Mouse (Mus musculus): ENCODE results near the gene Gpatch11. TPM values are rescaled to one million over a fixed set of nuclear protein-coding genes. Genes with fewer than 3 reads are reported as not detected.
A peak's percentile ranks its signal among the peaks of the same experiment; 100 is the strongest.

Gene Gpatch11
- polyA plus RNA-seq, 1 experiment = 6.2 TPM

- whole genome bisulfite sequencing = 89% methylated on average over 6 of the region's 6 CpGs
- peaks cover 25% of the 10 kb centered on the region for H3K36me3 ChIP-seq (ENCODE audit: control insufficient read depth, insufficient read depth, low read length)
- H3K27me3 ChIP-seq (ENCODE audit: control insufficient read depth, insufficient read depth, low read length) = no peaks in the 10 kb centered on the region
- no peak overlapping the region for H3K27ac ChIP-seq (ENCODE audit: insufficient read depth, low read length)
- TF ChIP-seq CTCF (IDR thresholded peaks at IDR 0.05; ENCODE audit: extremely low read depth, insufficient read depth, insufficient read length, insufficient replicate concordance) = no peak
- no peak for TF ChIP-seq POLR2A (IDR thresholded peaks at IDR 0.05; ENCODE audit: low read depth, low read length)
- no peaks in the 10 kb centered on the region for H3K4me1 ChIP-seq (ENCODE audit: control insufficient read depth, insufficient read depth, insufficient read length)
- H3K4me3 ChIP-seq (ENCODE audit: extremely low read depth, insufficient read depth, insufficient read length) = no peak overlapping the region
- DNase-seq (ENCODE audit: low read depth in 1 of 2, low spot score in 2 of 2) = no peak
Observed at GRCm38 (mm10) chr17:78873886-78874285, 38.5 kb downstream of the Gpatch11 start.

GRCm38 (mm10) chr17:78881878-78882304 is 46.5 kb downstream of the Gpatch11 start:
- WGBS = 3% methylated on average over 6 of the region's 7 CpGs
- Histone ChIP-seq H3K4me3 (ENCODE audit: extremely low read depth, insufficient read depth, insufficient read length) (peak overlapping the region; percentile 79), H3K4me1 (ENCODE audit: control insufficient read depth, insufficient read depth, insufficient read length) (peaks cover 2% of the 10 kb centered on the region; the same call in 1 of the 2 replicates), H3K36me3 (ENCODE audit: control insufficient read depth, insufficient read depth, low read length) (peaks cover 7% of the 10 kb centered on the region), H3K27ac (ENCODE audit: insufficient read depth, low read length) (peak overlapping the region; percentile 48), H3K27me3 (ENCODE audit: control insufficient read depth, insufficient read depth, low read length) (no peaks in the 10 kb centered on the region)
- TF ChIP-seq CTCF (IDR thresholded peaks at IDR 0.05; ENCODE audit: extremely low read depth, insufficient read depth, insufficient read length, insufficient replicate concordance) (no peak), POLR2A (IDR thresholded peaks at IDR 0.05; ENCODE audit: low read depth, low read length) (no peak)
- peak in 1 of 2 experiments; percentile 9 for DNase-seq (ENCODE audit: low read depth in 1 of 2, low spot score in 2 of 2)

GRCm38 (mm10) chr17:78882401-78883112 is 47.2 kb downstream of the Gpatch11 start, which contains the start of gene Eif2ak2:
Eif2ak2 (minus strand) TSS chr17:78882573.
- TF ChIP-seq CTCF (IDR thresholded peaks at IDR 0.05; ENCODE audit: extremely low read depth, insufficient read depth, insufficient read length, insufficient replicate concordance) (no peak), POLR2A (IDR thresholded peaks at IDR 0.05; ENCODE audit: low read depth, low read length) (no peak)
- H3K4me1 ChIP-seq (ENCODE audit: control insufficient read depth, insufficient read depth, insufficient read length) = peaks cover 2% of the 10 kb centered on the region; the same call in 1 of the 2 replicates
- peak within 1 kb of the TSS; percentile 79 for H3K4me3 ChIP-seq (ENCODE audit: extremely low read depth, insufficient read depth, insufficient read length)
- no peaks in the 10 kb centered on the region for H3K27me3 ChIP-seq (ENCODE audit: control insufficient read depth, insufficient read depth, low read length)
- H3K36me3 ChIP-seq (ENCODE audit: control insufficient read depth, insufficient read depth, low read length) = peaks cover 7% of the 10 kb centered on the region
- peak within 1 kb of the TSS; percentile 48 for H3K27ac ChIP-seq (ENCODE audit: insufficient read depth, low read length)
- WGBS = 2% methylated on average over 28 of the region's 28 CpGs
- DNase-seq (ENCODE audit: low read depth in 1 of 2, low spot score in 2 of 2) = peak in 1 of 2 experiments; percentile 72

- peaks cover 2% of the 10 kb centered on the region; the same call in 1 of the 2 replicates for H3K4me1 ChIP-seq (ENCODE audit: control insufficient read depth, insufficient read depth, insufficient read length)
- H3K27ac ChIP-seq (ENCODE audit: insufficient read depth, low read length) = no peak overlapping the region
- 93% methylated on average over 4 of the region's 4 CpGs for WGBS
- no peak for DNase-seq (ENCODE audit: low read depth in 1 of 2, low spot score in 2 of 2)
- peaks cover under 1% of the 10 kb centered on the region; the same call in 1 of the 2 replicates for H3K36me3 ChIP-seq (ENCODE audit: control insufficient read depth, insufficient read depth, low read length)
- H3K27me3 ChIP-seq (ENCODE audit: control insufficient read depth, insufficient read depth, low read length) = no peaks in the 10 kb centered on the region
- no peak overlapping the region for H3K4me3 ChIP-seq (ENCODE audit: extremely low read depth, insufficient read depth, insufficient read length)
- TF ChIP-seq CTCF (IDR thresholded peaks at IDR 0.05; ENCODE audit: extremely low read depth, insufficient read depth, insufficient read length, insufficient replicate concordance) (no peak), POLR2A (IDR thresholded peaks at IDR 0.05; ENCODE audit: low read depth, low read length) (no peak)
Observed at GRCm38 (mm10) chr17:78883291-78883690, 47.9 kb downstream of the Gpatch11 start.

DNA sequence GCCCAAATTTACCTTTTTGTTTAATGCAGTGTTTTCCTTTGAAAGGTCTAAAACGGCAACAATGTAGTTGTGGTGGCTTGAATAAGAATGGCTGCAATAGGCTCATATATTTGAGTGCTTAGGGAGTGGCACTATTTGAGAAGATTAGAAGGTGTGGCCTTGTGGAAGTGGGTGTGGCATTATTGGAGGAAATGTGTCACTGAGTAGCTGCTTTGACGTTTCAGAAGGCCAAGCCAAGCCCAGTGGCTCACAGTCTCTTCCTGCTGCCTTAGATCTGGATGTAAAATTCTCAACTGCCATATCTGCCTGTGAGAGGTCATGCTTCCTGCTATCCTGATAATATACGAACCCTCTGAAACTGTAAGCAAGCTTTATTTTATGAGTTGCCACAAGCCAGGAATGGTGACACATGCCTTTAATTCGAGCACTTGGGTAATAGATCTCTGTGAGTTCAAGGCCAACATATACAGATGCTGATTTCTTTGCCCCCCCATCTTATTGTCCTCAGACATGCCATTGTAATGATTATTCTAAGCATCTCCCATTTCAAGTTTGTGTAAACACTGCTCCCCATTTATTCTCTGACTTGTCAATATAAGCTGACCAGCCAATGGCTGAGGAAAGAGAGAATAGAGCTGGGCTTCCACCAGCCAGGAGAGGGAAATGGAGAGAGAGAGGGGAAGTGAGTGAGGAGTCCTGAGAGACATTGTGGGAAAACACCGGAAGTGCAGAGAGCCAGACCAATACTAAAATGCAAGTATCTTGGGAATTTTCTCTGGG is 50.1 kb downstream of the Gpatch11 start:
- H3K4me1 ChIP-seq (ENCODE audit: control insufficient read depth, insufficient read depth, insufficient read length) = peaks cover 2% of the 10 kb centered on the region; the same call in 1 of the 2 replicates
- H3K4me3 ChIP-seq (ENCODE audit: extremely low read depth, insufficient read depth, insufficient read length) = no peak overlapping the region
- TF ChIP-seq POLR2A (IDR thresholded peaks at IDR 0.05; ENCODE audit: low read depth, low read length) (no peak), CTCF (IDR thresholded peaks at IDR 0.05; ENCODE audit: extremely low read depth, insufficient read depth, insufficient read length, insufficient replicate concordance) (no peak)
- DNase-seq (ENCODE audit: low read depth in 1 of 2, low spot score in 2 of 2) = no peak
- WGBS = 90% methylated on average over 5 of the region's 5 CpGs
- no peaks in the 10 kb centered on the region for H3K27me3 ChIP-seq (ENCODE audit: control insufficient read depth, insufficient read depth, low read length)
- H3K27ac ChIP-seq (ENCODE audit: insufficient read depth, low read length) = no peak overlapping the region
- H3K36me3 ChIP-seq (ENCODE audit: control insufficient read depth, insufficient read depth, low read length) = no peaks in the 10 kb centered on the region

DNA sequence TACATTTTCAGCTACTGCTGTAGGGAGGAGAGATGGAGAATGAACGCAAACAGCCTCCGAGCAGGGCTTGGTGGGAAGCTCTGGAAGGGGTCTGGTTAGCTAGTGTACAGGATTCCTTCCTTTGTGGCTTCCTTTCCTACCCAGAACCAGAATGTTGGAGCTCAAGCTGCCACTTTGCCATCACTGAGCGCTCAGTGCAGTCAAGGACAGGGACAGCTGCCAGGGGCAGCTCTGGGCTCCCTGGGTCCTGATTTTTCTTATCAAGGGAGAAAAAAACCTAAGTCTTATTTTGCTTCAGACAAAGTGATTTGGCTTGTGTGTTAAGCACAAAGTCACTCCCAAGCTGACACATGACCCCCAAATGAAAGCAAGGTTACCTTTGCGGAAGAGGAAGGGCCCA is 53.2 kb downstream of the Gpatch11 start:
- Histone ChIP-seq H3K4me1 (ENCODE audit: control insufficient read depth, insufficient read depth, insufficient read length) (no peaks in the 10 kb centered on the region), H3K27ac (ENCODE audit: insufficient read depth, low read length) (no peak overlapping the region), H3K36me3 (ENCODE audit: control insufficient read depth, insufficient read depth, low read length) (no peaks in the 10 kb centered on the region), H3K4me3 (ENCODE audit: extremely low read depth, insufficient read depth, insufficient read length) (no peak overlapping the region), H3K27me3 (ENCODE audit: control insufficient read depth, insufficient read depth, low read length) (no peaks in the 10 kb centered on the region)
- DNase-seq (ENCODE audit: low read depth in 1 of 2, low spot score in 2 of 2) = no peak
- WGBS = 88% methylated on average over 4 of the region's 4 CpGs
- no peak for TF ChIP-seq CTCF (IDR thresholded peaks at IDR 0.05; ENCODE audit: extremely low read depth, insufficient read depth, insufficient read length, insufficient replicate concordance)
- TF ChIP-seq POLR2A (IDR thresholded peaks at IDR 0.05; ENCODE audit: low read depth, low read length) = no peak

Measured in spleen, adult 2 months (tissue).